Mouse (Mus musculus): Measurements from ENCODE around the gene Fam173a.

Gene Fam173a

GRCm38 (mm10) chr17:25761561-25761970 is 31.1 kb downstream of the Fam173a start:
- CTCF ChIA-PET = no interaction called here

GRCm38 (mm10) chr17:25760148-25760547 is 32.6 kb downstream of the Fam173a start:
- CTCF ChIA-PET = no interaction called here

DNA sequence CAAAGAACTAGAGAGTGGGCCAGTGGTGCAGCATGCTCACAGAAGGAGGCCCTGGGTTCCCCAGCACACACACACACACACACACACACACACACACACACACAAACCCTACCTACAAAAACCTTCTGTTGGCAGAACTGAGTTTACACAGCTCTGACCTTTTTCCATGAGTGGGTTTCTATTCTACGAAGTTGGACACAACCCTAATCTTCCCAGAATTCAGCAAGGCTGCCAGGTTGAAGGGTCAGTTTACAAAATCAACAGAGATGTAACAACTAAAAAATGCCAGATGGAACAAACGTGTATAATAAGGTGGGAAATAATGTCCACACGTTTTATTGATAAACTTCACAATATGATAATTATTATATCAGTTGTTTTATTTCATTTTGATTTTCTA is 35.0 kb downstream of the Fam173a start:
- CTCF ChIA-PET = no interaction called here

DNA sequence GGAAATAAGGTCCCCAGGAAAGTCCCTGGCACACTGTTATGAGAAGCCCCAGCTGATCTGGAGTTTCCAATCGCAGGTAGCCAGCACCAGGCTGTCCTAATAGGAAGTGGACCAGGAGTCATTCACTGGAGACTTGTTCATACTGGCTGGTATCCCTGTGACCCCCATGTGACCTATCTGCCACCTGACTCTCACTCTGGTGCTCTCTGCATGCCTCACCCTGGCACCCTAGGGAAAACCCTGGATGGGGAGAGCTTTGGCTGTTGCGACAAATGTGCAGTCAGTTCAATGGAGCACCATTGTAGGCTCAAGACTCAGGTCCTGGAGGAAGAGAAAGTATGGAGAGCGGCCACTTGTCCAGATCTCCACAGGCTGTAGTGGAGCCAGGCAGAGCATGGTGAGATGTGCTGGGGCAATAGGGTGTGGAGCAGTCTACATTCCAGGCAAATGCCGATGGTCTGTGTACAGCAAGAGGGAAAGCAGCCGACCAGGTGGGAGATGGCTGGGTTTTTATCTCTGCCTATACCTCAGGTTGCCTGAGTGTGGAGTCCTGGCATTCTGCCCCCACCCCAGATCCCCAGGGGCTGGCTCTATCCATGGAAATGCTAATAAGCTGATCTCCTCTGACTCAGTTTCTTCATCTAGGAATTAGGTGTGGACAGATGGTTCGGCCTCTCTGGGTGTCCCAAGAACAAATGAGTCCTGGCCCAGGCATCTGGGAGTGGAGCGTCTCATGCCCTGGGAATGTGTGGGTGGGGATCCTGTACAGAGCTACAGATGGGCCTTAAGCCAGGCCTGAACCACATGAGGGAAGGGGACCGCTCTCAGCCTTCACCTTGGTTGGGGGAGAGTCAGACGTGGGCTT is 36.1 kb downstream of the Fam173a start:
- CTCF ChIA-PET = no interaction called here

GRCm38 (mm10) chr17:25755627-25756377 is 36.9 kb downstream of the Fam173a start:
- CTCF ChIA-PET = no interaction called here

- CTCF ChIA-PET = no interaction called here
Observed at GRCm38 (mm10) chr17:25755086-25755485, 37.6 kb downstream of the Fam173a start.

DNA sequence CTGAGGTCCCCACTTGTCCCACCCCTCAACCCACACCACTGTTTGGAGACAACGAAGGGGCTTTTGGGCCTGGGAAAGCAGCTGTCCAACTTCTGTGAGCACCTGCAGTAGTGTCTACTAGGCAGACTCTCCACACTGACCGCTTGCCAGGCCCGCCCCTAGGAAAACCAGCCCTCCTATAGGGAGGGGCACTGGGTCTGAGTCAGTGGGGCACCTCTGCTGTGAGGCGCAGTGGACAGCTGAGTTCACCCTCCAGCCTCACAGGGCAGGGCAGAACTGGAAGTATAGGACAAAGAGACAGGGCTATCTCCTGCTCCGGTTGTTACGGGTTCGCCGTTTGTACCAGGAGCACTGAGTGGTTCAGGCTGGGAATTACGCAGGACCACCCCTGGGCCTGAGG is 38.5 kb downstream of the Fam173a start, which contains the start of gene Msln:
TSS of gene Msln (minus strand) at position 138 of the 400 bp plus-strand sequence.
- CTCF ChIA-PET = no interaction called here

GRCm38 (mm10) chr17:25751446-25751845 is 41.3 kb downstream of the Fam173a start:
- CTCF ChIA-PET = no interaction called here

GRCm38 (mm10) chr17:25749314-25749713 is 43.4 kb downstream of the Fam173a start:
- CTCF ChIA-PET = no interaction called here

DNA sequence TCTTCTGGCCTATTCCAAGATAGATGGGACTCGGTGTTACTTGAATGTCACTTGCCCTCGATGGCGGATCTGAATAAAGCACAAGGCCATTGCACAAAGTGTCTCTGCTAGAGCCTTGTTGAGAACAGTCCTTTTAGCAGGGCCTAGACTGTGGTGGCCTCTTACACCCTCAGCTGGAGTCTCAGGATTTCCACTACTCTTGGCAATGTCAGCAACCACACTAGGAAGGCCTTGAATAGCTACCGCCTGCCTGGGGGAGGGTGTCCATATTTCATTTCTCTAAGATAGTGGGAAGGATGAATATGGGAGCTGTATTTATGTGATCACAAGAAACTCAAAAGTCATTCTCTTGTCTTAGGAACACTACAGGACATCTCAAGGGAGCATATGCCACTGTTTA is 44.5 kb downstream of the Fam173a start:
- CTCF ChIA-PET = no interaction called here

- CTCF ChIA-PET = no interaction called here
Observed at GRCm38 (mm10) chr17:25744311-25744710, 48.4 kb downstream of the Fam173a start.

- CTCF ChIA-PET = no interaction called here
Observed at GRCm38 (mm10) chr17:25743831-25744230, 48.9 kb downstream of the Fam173a start.

DNA sequence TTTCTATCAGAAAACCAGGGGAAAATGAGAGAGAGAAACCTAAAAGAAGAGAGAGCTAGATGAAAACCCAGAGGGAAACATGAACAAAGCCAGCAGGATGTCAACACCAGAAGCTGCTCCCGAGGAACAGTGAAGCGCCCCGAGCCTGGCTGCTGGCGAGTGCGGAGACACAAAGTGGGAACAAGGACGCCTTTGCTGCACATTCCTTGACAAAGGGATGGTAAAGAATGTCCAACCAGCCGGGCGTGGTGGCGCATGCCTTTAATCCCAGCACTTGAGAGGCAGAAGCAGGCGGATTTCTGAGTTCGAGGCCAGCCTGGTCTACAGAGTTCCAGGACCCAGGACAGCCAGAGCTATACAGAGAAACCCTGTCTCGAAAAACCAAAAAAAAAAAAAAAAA is 51.2 kb downstream of the Fam173a start:
- CTCF ChIA-PET = interaction anchor here (0.7 kb wide), 1 partner anchor 34 kb away, joined by 9 read pairs; no protein-coding TSS in a partner anchor
